Mouse (Mus musculus) hindbrain, embryonic 11.5 days (tissue): Measurements from ENCODE around the gene Metap2. TPM values are rescaled to one million over a fixed set of nuclear protein-coding genes. Genes with fewer than 3 reads are reported as not detected.

Source experiments
- ATAC-seq: fragments of 200-750 bp; cut with Nextera tagmentation; 2 replicates; pipeline ENCODE4 v1.8.0; 2017; ENCODE audit warnings: mild to moderate bottlenecking, moderate TSS enrichment, moderate library complexity; ENCODE audit not compliant: low FRiP score
- DNase-seq: peaks from one replicate; pipeline ENCODE4 v3.0.0-alpha.2; 2015; ENCODE audit warnings: low spot score
- H3K27ac ChIP-seq: fragments of 300-500 bp; sonication (generic); 2 replicates; pipeline ENCODE4 v1.5.1; 2014; ENCODE audit warnings: mild to moderate bottlenecking, low read depth, low read length
- H3K27me3 ChIP-seq: fragments of 300-500 bp; sonication (generic); 2 replicates; pipeline ENCODE4 v1.6.1; 2014; ENCODE audit warnings: mild to moderate bottlenecking, low read length, moderate library complexity, mixed read lengths; ENCODE audit not compliant: control insufficient read depth, insufficient read depth
- H3K36me3 ChIP-seq: fragments of 300-500 bp; sonication (generic); 2 replicates; pipeline ENCODE4 v1.6.1; 2014; ENCODE audit warnings: mild to moderate bottlenecking, low read length, moderate library complexity, mixed read lengths; ENCODE audit not compliant: control insufficient read depth, insufficient read depth
- H3K4me1 ChIP-seq: fragments of 300-500 bp; sonication (generic); replicated peaks from 2 replicates; pipeline ENCODE4 v1.6.1; 2014; ENCODE audit warnings: low read length, mixed read lengths; ENCODE audit not compliant: control insufficient read depth, insufficient read depth
- H3K4me2 ChIP-seq: fragments of 300-500 bp; sonication (generic); replicated peaks from 2 replicates; pipeline ENCODE4 v1.6.1; 2014; ENCODE audit warnings: mild to moderate bottlenecking, low read depth, low read length
- H3K4me3 ChIP-seq: fragments of 300-500 bp; sonication (generic); 2 replicates; pipeline ENCODE4 v1.5.1; 2014; ENCODE audit warnings: low read depth, low read length
- H3K9ac ChIP-seq: fragments of 300-500 bp; sonication (generic); 2 replicates; pipeline ENCODE4 v1.6.1; 2014; ENCODE audit warnings: low read depth, low read length
- H3K9me3 ChIP-seq: fragments of 300-500 bp; sonication (generic); 2 replicates; pipeline ENCODE4 v1.6.1; 2016; ENCODE audit warnings: low read length; ENCODE audit not compliant: control insufficient read depth
- WGBS: fragments of 180-500 bp; shearing (Covaris S2); extraction: QIAGEN DNeasy Blood & Tissue Kit; methylation state at CpG from one replicate; pipeline ENCODE4 v1.1.7; 2014; 5-methylcytosine and 5-hydroxymethylcytosine counted together
- polyA plus RNA-seq: library from polyadenylated mRNA; unstranded; fragments of >200 nt; fragmentation: Nextera tagmentation; extraction: Ambion mirVana; gene quantifications from 2 replicates; pipeline ENCODE4 v1.2.1, GENCODE M21; 2014

Gene Metap2
- polyA plus RNA-seq, 1 experiment from 2014 or later = 236 TPM

DNA sequence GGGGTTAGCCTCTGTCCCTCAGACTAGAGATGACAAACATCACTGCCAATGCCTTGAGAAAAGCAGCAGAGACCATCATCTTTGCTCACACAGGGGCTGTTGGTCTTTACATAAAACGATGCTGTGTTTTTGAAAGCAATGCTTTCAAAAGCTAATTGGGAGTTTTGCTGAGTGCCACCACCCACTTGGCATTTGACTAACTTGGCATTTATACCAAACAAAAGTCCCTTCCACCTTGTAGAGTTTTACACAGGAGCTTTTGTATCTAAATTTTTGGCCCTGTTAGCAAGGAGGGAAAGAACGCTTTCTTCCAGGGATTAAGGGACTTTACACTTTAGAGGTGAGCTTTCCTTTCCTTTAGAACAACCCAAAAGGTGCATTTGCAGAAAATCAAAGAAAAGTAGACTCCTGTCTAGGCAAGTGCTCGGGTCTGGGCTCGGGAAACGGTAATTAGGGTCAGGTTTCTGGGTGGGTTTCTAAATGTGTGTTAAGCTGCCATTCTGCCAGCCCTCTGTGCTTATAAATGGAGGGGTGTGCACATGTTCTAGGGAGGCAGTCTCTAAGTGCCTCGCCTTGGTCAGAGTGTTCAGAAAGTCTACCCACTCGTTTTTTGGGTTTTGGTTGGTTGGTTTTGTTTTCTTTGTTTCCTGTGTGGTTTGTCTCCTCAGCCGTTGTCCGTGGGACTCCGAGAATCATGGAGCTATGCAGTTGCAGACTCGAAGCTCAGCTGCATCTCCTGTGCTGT is 18.8 kb upstream of the Metap2 start:
- Histone ChIP-seq H3K4me2 (no peak overlapping the region), H3K4me3 (no peak overlapping the region), H3K9me3 (no peaks in the 10 kb centered on the region), H3K36me3 (no peaks in the 10 kb centered on the region), H3K27me3 (no peaks in the 10 kb centered on the region), H3K4me1 (no peaks in the 10 kb centered on the region), H3K9ac (no peak overlapping the region), H3K27ac (no peak overlapping the region)
- DNase-seq (no peak), ATAC-seq (no peak)
- WGBS = 41% methylated on average over 11 of the region's 11 CpGs

DNA sequence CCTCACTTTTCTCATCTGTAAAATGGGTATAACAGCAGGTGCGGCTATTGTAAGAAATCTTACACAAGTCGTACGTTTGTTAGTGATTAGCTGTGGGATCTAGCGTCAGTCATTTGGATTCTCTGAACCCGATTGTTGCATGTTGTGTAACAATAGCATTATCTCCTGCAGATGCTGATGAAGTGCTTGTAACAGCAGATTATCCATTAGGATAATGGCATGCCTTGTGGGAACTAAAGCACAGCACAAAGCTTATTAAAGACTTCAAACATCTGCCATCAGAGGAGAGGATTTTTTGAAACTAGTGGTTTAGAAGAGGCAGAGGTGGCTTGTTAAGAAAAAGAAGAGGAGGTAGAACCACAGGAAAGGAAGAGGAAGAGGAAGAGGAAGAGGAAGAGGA is 16.6 kb upstream of the Metap2 start:
- no peak overlapping the region for H3K27ac ChIP-seq
- H3K9ac ChIP-seq = no peak overlapping the region
- H3K27me3 ChIP-seq = no peaks in the 10 kb centered on the region
- no peak for DNase-seq
- H3K4me3 ChIP-seq = no peak overlapping the region
- H3K9me3 ChIP-seq = no peaks in the 10 kb centered on the region
- H3K4me1 ChIP-seq = no peaks in the 10 kb centered on the region
- WGBS = 89% methylated on average over 5 of the region's 5 CpGs
- ATAC-seq = no peak
- H3K36me3 ChIP-seq = no peaks in the 10 kb centered on the region
- no peak overlapping the region for H3K4me2 ChIP-seq

DNA sequence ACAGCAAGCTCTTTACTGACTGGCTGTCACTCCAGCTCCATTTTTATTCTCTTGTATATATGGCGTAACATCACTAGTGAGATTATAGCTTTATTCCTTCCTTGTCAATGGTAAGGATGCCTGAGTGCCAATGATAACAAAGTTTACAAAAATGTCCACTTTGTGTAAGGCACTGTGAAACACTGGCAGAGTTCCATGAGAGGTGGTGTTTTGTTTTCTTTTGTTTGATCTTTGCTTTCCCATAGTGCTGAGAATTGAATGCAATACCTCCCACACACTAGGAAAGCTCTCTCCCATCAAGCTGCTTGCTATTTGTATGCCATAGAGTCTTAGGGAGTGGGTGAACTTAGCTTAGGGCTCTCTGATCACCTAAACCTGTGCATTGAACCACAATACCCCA is 16.0 kb upstream of the Metap2 start:
- H3K9ac ChIP-seq = no peak overlapping the region
- H3K27ac ChIP-seq = no peak overlapping the region
- 89% methylated on average over 1 of the region's 1 CpGs for WGBS
- H3K4me3 ChIP-seq = no peak overlapping the region
- H3K4me1 ChIP-seq = no peaks in the 10 kb centered on the region
- no peak overlapping the region for H3K4me2 ChIP-seq
- DNase-seq (no peak), ATAC-seq (no peak)
- H3K36me3 ChIP-seq = no peaks in the 10 kb centered on the region
- no peaks in the 10 kb centered on the region for H3K9me3 ChIP-seq
- no peaks in the 10 kb centered on the region for H3K27me3 ChIP-seq

DNA sequence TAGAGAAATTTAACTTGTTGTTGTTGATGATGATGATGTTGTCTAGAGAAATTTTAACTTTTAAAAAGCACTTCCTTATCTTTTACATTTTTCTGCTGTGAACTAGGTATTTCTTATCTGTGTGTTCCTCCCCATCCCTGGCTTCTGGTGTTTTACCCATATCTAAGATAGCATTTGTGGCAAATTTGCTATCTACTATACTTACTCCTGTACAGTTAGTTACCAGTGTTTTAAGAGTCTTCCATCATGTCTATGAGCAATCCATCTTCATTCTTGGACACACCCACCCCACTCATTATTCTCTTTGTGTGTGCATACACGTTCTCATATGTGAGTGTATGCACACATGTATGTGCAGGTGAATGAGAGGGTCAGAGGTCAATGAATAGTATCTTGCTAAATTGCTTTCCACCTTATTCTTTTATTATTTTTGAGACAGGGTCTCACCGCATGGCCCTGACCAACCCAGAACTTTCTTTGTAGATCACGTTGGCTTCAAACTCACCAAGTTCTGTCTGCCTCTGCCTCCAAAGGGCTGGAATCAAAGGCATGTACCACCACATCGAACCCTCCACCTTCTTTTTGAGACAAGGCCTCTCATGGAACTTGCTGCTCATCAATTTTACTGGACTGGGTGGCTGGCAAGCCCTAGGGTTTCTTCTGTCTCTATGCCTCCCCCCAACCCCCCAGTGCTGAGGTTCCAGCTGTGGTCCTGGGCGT is 15.4 kb upstream of the Metap2 start:
- Histone ChIP-seq H3K4me1 (no peaks in the 10 kb centered on the region), H3K4me2 (no peak overlapping the region), H3K36me3 (no peaks in the 10 kb centered on the region), H3K27ac (no peak overlapping the region), H3K4me3 (no peak overlapping the region), H3K27me3 (no peaks in the 10 kb centered on the region), H3K9me3 (no peaks in the 10 kb centered on the region), H3K9ac (no peak overlapping the region)
- DNase-seq (no peak), ATAC-seq (no peak)
- WGBS = 83% methylated on average over 5 of the region's 5 CpGs

DNA sequence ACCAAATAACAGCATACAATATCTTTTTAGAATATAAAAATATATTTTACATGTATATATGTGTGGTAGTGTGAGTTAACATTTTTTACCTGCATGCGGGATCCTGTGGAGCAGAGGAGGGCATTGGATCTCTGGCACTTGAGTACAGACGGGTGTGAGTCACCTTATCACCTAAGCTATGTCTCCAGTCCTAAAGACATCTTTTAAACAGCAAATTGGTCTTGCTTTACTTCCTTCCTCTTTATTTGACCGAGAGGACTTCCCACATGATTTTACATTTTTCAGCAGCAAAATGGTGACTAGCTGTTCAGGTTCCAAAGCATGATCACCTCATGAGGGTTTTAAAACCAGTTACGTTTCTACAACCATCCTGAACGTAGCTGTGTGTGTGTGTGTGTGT is 14.4 kb upstream of the Metap2 start:
- Histone ChIP-seq H3K27ac (no peak overlapping the region), H3K4me1 (no peaks in the 10 kb centered on the region), H3K9ac (no peak overlapping the region), H3K36me3 (no peaks in the 10 kb centered on the region), H3K4me2 (no peak overlapping the region), H3K4me3 (no peak overlapping the region), H3K27me3 (no peaks in the 10 kb centered on the region), H3K9me3 (no peaks in the 10 kb centered on the region)
- ATAC-seq (no peak), DNase-seq (no peak)
- 89% methylated on average over 5 of the region's 5 CpGs for WGBS

DNA sequence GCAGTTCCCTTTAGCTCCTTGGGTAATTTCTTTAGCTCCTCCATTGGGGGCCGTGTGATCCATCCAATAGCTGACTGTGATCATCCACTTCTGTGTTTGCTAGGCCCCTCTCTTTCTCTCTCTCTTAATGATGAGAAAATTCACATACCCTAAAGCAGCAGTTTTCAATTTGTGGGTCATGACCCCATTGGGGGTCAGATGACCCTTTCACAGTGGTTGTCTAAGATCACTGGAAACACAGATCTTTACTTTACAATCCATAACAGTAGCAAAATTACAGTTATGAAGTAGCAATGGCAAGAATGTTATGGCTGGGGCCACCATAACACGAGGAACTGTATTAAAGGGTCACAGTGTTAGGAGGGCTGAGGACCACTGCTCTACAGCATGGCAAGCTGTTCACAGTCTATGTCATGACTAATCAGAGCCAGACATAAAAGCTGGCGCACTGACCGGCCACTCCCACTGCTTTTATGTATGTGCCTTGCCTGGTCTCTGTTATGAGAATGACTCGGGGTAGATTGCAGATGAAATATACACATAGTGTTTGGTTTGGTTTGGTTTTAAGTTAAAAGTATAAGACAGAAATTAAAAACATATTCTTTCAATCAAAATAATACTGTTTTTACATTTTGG is 13.0 kb upstream of the Metap2 start:
- Histone ChIP-seq H3K4me1 (no peaks in the 10 kb centered on the region), H3K4me3 (no peak overlapping the region), H3K27ac (no peak overlapping the region), H3K36me3 (no peaks in the 10 kb centered on the region), H3K27me3 (no peaks in the 10 kb centered on the region), H3K9ac (no peak overlapping the region), H3K9me3 (no peaks in the 10 kb centered on the region), H3K4me2 (no peak overlapping the region)
- WGBS = 73% methylated on average over 5 of the region's 5 CpGs
- ATAC-seq = no peak
- no peak for DNase-seq

DNA sequence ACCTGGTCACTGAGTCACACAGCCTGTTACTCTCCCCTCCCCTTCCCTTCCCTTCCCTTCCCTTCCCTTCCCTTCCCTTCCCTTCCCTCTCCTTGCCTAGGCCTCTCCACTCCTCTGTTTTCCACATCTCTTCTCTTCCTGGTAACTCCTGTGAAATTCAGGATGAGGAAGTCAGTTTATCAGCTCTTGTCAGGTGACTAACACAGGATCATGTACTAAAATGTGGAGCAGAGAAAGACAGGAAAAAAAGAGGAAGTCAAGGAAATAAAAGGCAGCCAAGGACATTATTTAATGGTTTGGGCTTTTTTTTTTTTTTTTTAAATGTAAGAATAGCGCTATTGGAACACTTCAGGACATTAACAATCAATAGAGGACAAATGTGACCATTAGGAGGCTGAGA is 12.1 kb upstream of the Metap2 start:
- Histone ChIP-seq H3K4me1 (no peaks in the 10 kb centered on the region), H3K27ac (no peak overlapping the region), H3K27me3 (no peaks in the 10 kb centered on the region), H3K9me3 (no peaks in the 10 kb centered on the region), H3K4me3 (no peak overlapping the region), H3K4me2 (no peak overlapping the region), H3K36me3 (no peaks in the 10 kb centered on the region), H3K9ac (no peak overlapping the region)
- no peak for ATAC-seq
- no peak for DNase-seq
- 100% methylated on average over 1 of the region's 1 CpGs for WGBS

DNA sequence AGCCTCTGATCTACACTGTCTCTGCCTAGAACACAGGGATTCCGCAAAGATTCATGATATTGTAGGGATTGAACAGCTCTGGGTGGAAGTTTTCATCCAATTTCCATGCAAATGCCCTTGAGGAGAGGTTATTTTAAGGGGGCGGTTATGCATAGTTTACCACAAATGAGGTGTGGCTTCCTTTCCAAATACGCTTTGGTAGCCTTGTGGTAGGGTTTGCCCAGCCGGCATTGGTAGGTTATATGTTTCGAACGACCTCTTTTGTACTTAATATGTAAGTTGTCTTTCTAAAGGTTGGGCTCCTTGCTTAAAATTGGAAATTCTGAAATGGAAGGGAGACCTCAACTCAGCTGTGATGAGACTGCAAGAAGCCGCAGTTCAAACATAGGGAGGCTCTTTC is 11.6 kb upstream of the Metap2 start:
- no peak overlapping the region for H3K9ac ChIP-seq
- H3K4me2 ChIP-seq = no peak overlapping the region
- H3K4me1 ChIP-seq = no peaks in the 10 kb centered on the region
- no peaks in the 10 kb centered on the region for H3K27me3 ChIP-seq
- H3K36me3 ChIP-seq = no peaks in the 10 kb centered on the region
- no peaks in the 10 kb centered on the region for H3K9me3 ChIP-seq
- WGBS = 94% methylated on average over 7 of the region's 7 CpGs
- ATAC-seq = no peak
- no peak for DNase-seq
- no peak overlapping the region for H3K4me3 ChIP-seq
- no peak overlapping the region for H3K27ac ChIP-seq

DNA sequence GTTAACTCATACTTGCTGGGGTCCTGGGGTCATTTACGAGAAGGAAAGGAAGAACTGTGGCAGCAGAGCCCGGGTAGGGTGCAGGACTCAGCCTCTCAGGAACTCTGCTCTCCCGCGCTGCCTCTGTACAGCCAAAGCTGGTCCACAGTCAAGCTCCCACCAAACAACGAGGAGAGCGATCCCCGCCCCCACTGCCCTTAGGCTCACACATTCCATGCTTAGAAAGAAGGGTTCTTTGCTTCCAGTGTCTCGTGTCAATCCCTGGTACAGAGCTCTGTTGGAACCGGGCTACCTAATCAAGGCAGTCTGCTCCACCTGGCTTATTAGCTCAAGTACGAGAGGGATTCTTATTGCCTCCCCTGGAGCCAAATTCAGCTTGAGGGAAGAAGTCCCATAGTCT is 10.5 kb upstream of the Metap2 start:
- ATAC-seq (no peak), DNase-seq (no peak)
- no peak overlapping the region for H3K27ac ChIP-seq
- no peak overlapping the region for H3K9ac ChIP-seq
- no peaks in the 10 kb centered on the region for H3K36me3 ChIP-seq
- WGBS = 66% methylated on average over 10 of the region's 10 CpGs
- H3K4me2 ChIP-seq = no peak overlapping the region
- H3K4me3 ChIP-seq = no peak overlapping the region
- H3K4me1 ChIP-seq = no peaks in the 10 kb centered on the region
- H3K27me3 ChIP-seq = no peaks in the 10 kb centered on the region
- no peaks in the 10 kb centered on the region for H3K9me3 ChIP-seq
